Mouse (Mus musculus) testis, adult 2 months (tissue): Measurements from ENCODE around the gene AC134908.4.

ENCODE experiments used
- CTCF ChIP-seq: fragments of 200-500 bp; IDR thresholded peaks from 2 replicates; pipeline ENCODE4 v1.5.1; 2012; ENCODE audit warnings: low read depth, mild to moderate bottlenecking, inconsistent platforms, low read length, moderate library complexity; ENCODE audit not compliant: control insufficient read depth, insufficient read depth, insufficient replicate concordance
- POLR2A ChIP-seq: fragments of 200-500 bp; IDR thresholded peaks from 2 replicates; pipeline ENCODE4 v1.6.1; 2012; ENCODE audit warnings: low read depth, mild to moderate bottlenecking, inconsistent platforms, low read length, moderate library complexity; ENCODE audit not compliant: control insufficient read depth

- no peak for TF ChIP-seq POLR2A
- no peak for TF ChIP-seq CTCF
Observed at GRCm38 (mm10) chr17:25749314-25749713, 46.1 kb downstream of the AC134908.4 start.
